Mouse (Mus musculus): Measurements from ENCODE around the gene Clstn2. TPM values are rescaled to one million over a fixed set of nuclear protein-coding genes. Genes with fewer than 3 reads are reported as not detected.

Gene Clstn2
- polyA plus RNA-seq, 1 experiment from 2014 or later = 17.0 TPM

DNA sequence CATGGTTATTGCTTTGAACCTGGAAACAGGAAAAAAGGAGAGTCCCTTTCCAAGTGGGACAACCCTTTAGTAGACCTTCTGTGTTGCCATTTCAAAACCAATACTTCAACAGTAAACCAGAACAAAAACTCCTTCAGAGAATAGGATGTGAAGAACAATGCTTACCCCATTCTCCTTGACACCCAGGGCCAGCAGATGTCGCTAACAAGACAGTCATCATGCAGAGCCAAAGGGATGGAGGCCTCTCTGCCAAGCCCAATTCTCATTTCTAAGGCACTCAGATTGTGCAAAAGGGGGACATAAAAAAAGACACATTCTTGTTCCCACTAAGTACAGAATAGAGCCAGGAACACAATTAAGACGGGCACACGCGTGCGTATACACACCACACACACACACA, 16.4 kb downstream of the Clstn2 start:
- H3K27ac ChIP-seq (replicated peaks) = no peak overlapping the region
- no peak overlapping the region for H3K9ac ChIP-seq
- WGBS = 80% methylated on average over 5 of the region's 5 CpGs
- no peak overlapping the region for H3K4me2 ChIP-seq
- no peaks in the 10 kb centered on the region for H3K36me3 ChIP-seq
- no peaks in the 10 kb centered on the region for H3K27me3 ChIP-seq
- H3K4me3 ChIP-seq = no peak overlapping the region
- no peaks in the 10 kb centered on the region for H3K9me3 ChIP-seq
- ATAC-seq (ENCODE audit: low read depth) = no peak
- no peaks in the 10 kb centered on the region for H3K4me1 ChIP-seq (replicated peaks)

DNA sequence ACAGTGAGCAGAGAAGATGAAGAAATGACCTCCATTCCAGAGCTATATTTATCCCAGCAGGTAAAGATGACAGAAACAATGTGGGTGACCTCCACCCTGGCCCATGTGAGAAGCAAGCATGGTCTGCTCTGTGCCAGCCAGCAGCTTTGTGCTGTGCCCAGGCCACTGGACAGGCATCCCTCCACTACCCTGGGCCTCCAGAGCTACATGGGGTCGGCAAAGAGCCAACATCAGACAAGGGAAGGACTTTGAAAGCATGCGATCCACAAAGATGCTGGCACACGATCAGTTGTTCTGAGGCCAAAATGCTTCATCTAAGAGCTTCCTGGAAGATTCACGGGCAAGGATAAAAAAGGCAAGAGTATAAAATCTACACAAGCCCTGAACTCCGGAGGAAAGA, 36.6 kb downstream of the Clstn2 start:
- Histone ChIP-seq H3K27me3 (no peaks in the 10 kb centered on the region), H3K36me3 (no peaks in the 10 kb centered on the region), H3K4me2 (no peak overlapping the region), H3K4me3 (no peak overlapping the region), H3K9ac (no peak overlapping the region), H3K27ac (replicated peaks) (no peak overlapping the region), H3K4me1 (replicated peaks) (peaks cover 16% of the 10 kb centered on the region), H3K9me3 (no peaks in the 10 kb centered on the region)
- peak; percentile 52; the same call in 1 of the 2 replicates for ATAC-seq (ENCODE audit: low read depth)
- 71% methylated on average over 5 of the region's 5 CpGs for WGBS

DNA sequence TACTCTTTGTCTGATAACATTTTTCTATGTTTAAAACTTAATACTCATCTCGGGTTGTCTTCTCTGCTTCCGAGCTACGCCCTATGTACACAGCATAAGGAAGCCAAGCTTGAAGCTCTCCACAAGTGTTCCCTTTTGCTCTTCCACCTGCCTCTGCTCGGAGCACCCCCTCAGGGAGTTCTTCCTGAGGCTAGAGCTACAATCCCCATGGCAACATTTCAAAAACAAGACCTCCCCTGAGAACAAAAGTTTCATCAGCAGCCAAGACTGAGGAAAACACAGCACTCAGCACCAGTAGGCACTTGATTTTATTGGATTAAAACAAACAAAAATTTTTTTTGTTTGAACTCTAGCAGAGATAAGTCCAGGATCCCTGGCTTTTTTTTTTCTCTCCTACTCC, 37.3 kb downstream of the Clstn2 start:
- H3K27me3 ChIP-seq = no peaks in the 10 kb centered on the region
- H3K27ac ChIP-seq (replicated peaks) = no peak overlapping the region
- no peak overlapping the region for H3K4me3 ChIP-seq
- H3K9ac ChIP-seq = no peak overlapping the region
- H3K4me2 ChIP-seq = no peak overlapping the region
- 54% methylated on average over 4 of the region's 4 CpGs for WGBS
- no peaks in the 10 kb centered on the region for H3K36me3 ChIP-seq
- no peak; the same call in 1 of the 2 replicates for ATAC-seq (ENCODE audit: low read depth)
- H3K4me1 ChIP-seq (replicated peaks) = peaks cover 16% of the 10 kb centered on the region
- H3K9me3 ChIP-seq = no peaks in the 10 kb centered on the region

DNA sequence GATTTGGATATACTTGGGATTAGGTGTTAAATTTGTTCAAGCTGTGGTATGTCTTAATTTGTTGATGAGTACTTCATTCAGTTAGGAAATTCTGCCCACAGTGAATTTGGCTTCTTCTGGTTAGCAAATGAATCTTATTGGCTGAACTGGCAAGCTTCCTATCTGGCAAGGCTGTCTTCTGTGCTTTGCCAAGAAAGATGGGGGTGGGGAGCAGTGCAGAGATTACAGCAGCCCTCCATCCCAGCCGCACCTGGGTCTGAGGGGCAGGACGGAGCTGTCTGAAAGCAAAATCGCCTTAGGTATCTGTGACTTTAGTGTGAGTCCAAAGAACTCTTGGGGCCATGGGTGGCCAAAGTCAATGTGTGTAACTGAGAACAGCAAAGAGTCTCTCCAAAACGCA, 40.9 kb downstream of the Clstn2 start:
- peaks cover 16% of the 10 kb centered on the region for H3K4me1 ChIP-seq (replicated peaks)
- H3K36me3 ChIP-seq = no peaks in the 10 kb centered on the region
- 65% methylated on average over 4 of the region's 4 CpGs for WGBS
- ATAC-seq (ENCODE audit: low read depth) = no peak
- H3K27ac ChIP-seq (replicated peaks) = no peak overlapping the region
- H3K4me3 ChIP-seq = no peak overlapping the region
- H3K4me2 ChIP-seq = no peak overlapping the region
- no peaks in the 10 kb centered on the region for H3K27me3 ChIP-seq
- H3K9me3 ChIP-seq = no peaks in the 10 kb centered on the region
- no peak overlapping the region for H3K9ac ChIP-seq

DNA sequence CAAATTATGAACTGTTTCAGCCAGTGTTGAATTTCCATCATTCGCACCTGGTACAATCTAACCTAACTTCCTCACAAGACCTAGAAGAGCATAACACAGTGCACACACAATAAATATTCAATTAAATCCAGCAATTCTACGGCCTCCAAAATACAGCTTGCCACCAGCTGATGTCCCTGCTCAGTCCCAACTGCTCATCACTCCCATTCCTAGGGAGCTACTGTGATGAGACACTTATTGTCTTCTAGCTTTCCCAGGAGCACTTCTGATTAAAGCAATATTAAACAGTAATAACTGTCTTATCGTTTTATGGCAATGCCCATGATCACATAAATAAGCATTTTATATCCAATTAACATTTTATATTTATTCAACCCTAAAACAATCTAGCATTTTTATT, 55.6 kb downstream of the Clstn2 start:
- Histone ChIP-seq H3K4me1 (replicated peaks) (peaks cover 16% of the 10 kb centered on the region), H3K9me3 (no peaks in the 10 kb centered on the region), H3K36me3 (no peaks in the 10 kb centered on the region), H3K4me3 (no peak overlapping the region), H3K27ac (replicated peaks) (no peak overlapping the region), H3K9ac (no peak overlapping the region), H3K27me3 (no peaks in the 10 kb centered on the region), H3K4me2 (no peak overlapping the region)
- WGBS = 62% methylated on average over 3 of the region's 3 CpGs
- ATAC-seq (ENCODE audit: low read depth) = peak; percentile 69

DNA sequence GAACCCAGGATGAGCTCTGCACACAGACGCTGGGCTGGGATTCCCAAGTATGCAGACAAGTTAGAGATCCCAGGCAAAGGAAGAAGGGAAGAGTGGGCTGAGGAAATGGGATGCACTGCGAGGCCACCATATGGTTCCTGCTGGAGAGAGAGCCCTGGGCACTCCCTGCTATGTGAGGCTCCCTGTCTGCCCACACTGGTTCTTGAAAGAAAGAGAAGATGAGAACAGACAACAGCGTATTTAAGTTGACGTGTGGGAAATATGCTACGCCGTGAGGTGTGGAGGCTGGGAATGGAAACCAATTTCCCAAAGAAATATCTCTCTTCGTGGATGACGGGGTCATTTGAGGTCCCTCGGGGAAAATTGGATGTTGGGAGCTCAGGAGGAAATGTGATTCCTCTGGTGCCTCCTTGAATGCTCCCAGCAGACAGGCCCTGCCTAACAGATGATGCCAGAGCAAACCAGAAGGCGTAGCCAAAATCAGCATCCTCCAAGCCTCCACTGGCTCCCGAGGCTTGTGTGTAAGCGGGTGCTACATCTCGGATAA, 58.1 kb downstream of the Clstn2 start:
- no peak overlapping the region for H3K9ac ChIP-seq
- no peaks in the 10 kb centered on the region for H3K36me3 ChIP-seq
- H3K9me3 ChIP-seq = no peaks in the 10 kb centered on the region
- no peak for ATAC-seq (ENCODE audit: low read depth)
- 53% methylated on average over 13 of the region's 13 CpGs for WGBS
- no peak overlapping the region for H3K4me3 ChIP-seq
- H3K27ac ChIP-seq (replicated peaks) = 0 out of 2 replicates have a peak overlapping the region, but pooled peaks have one; percentile 10
- H3K4me2 ChIP-seq = no peak overlapping the region
- peaks cover 16% of the 10 kb centered on the region for H3K4me1 ChIP-seq (replicated peaks)
- H3K27me3 ChIP-seq = no peaks in the 10 kb centered on the region

DNA sequence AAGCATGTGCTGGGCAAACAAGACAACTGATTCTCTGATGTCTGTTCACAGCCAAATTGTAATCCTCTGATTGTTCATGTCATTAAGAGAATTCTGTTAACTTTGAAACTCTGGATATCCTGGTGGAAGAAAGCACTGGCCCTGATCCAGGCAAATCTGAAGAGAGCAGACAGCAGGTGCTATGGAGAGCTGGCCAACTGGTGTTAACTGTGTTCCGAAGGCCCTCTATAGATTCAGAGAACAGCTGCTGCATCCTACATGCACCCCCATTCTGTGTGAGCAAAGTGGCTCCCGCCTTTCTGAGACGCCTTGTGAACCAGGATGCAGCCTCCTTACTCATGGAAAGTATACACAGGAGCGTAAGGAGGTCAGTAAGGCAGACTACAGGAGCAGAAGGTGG, 66.3 kb downstream of the Clstn2 start:
- Histone ChIP-seq H3K4me3 (no peak overlapping the region), H3K4me2 (no peak overlapping the region), H3K4me1 (replicated peaks) (0 out of 2 replicates have a peak, but pooled peaks cover 5% of the 10 kb centered on the region), H3K27me3 (no peaks in the 10 kb centered on the region), H3K36me3 (no peaks in the 10 kb centered on the region), H3K9ac (no peak overlapping the region), H3K27ac (replicated peaks) (0 out of 2 replicates have a peak overlapping the region, but pooled peaks have one; percentile 9), H3K9me3 (no peaks in the 10 kb centered on the region)
- WGBS = 70% methylated on average over 4 of the region's 4 CpGs
- ATAC-seq (ENCODE audit: low read depth) = peak; percentile 59; the same call in 1 of the 2 replicates

DNA sequence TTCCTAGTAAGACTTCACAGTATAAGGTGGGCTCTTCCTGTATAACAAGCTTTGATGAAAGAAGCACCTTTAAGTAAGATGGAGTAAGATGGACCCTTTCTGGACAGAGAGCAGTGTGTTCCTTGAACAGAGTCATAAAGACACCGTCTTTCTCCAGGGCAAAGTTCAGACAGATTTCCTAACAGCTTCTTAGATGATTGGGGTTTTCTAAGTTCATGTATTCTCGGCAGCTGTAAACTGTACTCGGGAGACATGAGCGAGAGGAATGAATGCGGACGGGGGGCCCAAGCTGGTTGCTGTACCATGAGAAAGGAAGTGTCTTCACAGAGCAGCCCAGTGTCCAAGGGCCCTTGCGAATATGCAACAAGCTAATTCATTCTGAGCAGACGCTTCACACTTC, 75.5 kb downstream of the Clstn2 start:
- ATAC-seq (ENCODE audit: low read depth) = no peak
- Histone ChIP-seq H3K4me1 (replicated peaks) (peaks cover 12% of the 10 kb centered on the region; the same call in 1 of the 2 replicates), H3K4me2 (no peak overlapping the region), H3K9me3 (no peaks in the 10 kb centered on the region), H3K36me3 (no peaks in the 10 kb centered on the region), H3K9ac (no peak overlapping the region), H3K4me3 (no peak overlapping the region), H3K27me3 (no peaks in the 10 kb centered on the region), H3K27ac (replicated peaks) (no peak overlapping the region)
- 78% methylated on average over 8 of the region's 8 CpGs for WGBS

DNA sequence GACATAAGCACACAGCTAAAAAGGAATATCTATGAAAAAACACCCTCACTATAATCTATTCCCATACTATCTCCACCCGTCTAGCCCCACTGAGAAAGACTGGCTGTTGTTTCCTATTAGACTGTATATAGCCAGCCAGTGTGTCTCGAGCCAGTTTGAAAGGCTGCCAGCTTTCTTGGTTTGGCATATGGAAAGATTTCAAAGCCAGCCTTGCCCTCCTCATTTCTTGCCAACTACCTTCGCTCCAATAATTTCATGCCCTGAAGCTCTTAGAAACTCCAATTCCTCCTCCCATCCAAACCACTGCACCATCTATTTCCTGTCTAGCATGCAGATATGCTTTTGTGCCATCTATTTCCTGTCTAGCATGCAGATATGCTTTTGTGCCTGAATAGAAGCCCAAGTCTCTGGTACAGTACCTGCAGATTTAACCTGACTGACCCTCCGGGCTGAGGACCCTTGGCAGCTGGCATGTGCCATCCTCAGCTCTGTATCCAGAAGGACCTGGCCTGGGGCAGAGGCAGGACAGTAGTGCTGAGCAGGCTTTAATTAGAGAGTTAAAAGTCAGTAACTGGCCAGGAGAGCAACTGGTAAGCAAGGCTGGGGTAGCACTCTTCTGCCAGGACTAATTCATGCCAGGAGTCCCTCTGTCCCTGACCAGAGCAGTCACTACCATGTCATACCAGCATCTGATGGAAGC, 76.4 kb downstream of the Clstn2 start:
- WGBS = 77% methylated on average over 4 of the region's 4 CpGs
- no peak overlapping the region for H3K27ac ChIP-seq (replicated peaks)

DNA sequence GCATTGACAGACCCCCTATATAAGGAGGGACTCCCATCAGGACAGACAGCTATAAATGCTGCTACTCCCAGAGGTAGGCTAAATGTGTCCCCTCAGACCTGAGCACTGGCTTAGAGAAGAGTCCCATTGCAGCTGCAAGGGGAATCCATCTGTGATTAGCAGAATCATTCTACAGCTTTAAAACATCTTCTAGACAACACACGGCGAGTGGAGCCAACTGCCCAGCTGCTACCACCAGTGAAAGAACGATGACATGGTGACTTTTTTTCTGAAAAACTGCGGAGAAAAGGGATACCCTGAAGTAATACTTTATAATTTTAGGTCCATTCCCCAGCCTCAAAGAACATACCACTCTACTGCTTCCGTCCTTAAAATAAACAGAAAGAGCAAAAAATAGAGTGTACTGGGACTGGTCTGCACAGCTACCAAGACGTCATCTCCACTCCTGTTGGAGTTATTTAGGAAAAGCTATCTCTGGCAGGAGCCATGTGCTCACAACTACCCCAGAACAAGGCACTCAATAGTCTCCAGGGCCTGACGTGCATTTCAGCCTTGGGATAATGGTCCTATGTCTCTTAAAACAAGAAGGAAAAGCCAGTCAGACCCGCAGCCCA, 79.1 kb downstream of the Clstn2 start:
- Histone ChIP-seq H3K27ac (replicated peaks) (no peak overlapping the region), H3K9ac (no peak overlapping the region), H3K9me3 (no peaks in the 10 kb centered on the region), H3K4me2 (no peak overlapping the region), H3K4me1 (replicated peaks) (peaks cover 25% of the 10 kb centered on the region), H3K4me3 (no peak overlapping the region), H3K36me3 (no peaks in the 10 kb centered on the region), H3K27me3 (no peaks in the 10 kb centered on the region)
- WGBS = 84% methylated on average over 8 of the region's 8 CpGs
- no peak for ATAC-seq (ENCODE audit: low read depth)

More for the DNA sequence above, 76.4 kb downstream of the Clstn2 start:
- Histone ChIP-seq H3K4me3 (no peak overlapping the region), H3K9ac (no peak overlapping the region), H3K9me3 (no peaks in the 10 kb centered on the region), H3K4me1 (replicated peaks) (peaks cover 12% of the 10 kb centered on the region; the same call in 1 of the 2 replicates), H3K4me2 (no peak overlapping the region), H3K36me3 (no peaks in the 10 kb centered on the region), H3K27me3 (no peaks in the 10 kb centered on the region)
- ATAC-seq (ENCODE audit: low read depth) = no peak

DNA sequence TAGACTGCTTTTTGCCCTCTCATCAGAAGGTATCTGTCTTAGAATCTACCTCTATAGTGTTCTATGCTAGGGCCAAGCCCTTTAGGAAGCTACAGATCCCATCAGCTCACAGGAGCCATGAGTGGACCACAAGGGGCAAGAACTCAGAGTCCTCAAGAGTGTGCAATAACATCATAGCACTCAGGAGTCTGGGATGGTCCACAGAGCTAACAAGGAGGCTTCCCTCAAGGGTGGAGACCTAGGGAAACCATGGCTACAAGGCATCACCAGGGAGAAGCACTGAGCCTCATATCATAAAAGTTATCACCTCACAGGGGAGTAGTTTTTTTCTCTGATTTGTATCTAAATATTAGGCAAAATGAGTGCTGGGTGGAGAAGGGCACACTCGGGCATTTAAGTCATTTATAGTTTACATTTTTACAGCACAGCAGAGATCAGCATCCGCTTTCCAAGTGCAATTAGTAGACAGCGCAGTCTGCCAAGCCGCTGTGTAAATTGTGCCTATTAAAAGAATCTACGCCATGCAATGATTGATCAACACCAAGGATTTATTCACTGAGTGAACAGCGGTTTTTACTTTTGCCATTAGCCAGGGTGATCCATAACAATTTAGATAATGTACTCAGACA, 82.5 kb downstream of the Clstn2 start:
- no peaks in the 10 kb centered on the region for H3K27me3 ChIP-seq
- H3K4me3 ChIP-seq = no peak overlapping the region
- no peaks in the 10 kb centered on the region for H3K9me3 ChIP-seq
- peaks cover 13% of the 10 kb centered on the region for H3K4me1 ChIP-seq (replicated peaks)
- ATAC-seq (ENCODE audit: low read depth) = 0 out of 2 replicates have a peak, but pooled peaks have one; percentile 52
- no peak overlapping the region for H3K9ac ChIP-seq
- 53% methylated on average over 6 of the region's 6 CpGs for WGBS
- no peaks in the 10 kb centered on the region for H3K36me3 ChIP-seq
- H3K4me2 ChIP-seq = no peak overlapping the region
- no peak overlapping the region for H3K27ac ChIP-seq (replicated peaks)

DNA sequence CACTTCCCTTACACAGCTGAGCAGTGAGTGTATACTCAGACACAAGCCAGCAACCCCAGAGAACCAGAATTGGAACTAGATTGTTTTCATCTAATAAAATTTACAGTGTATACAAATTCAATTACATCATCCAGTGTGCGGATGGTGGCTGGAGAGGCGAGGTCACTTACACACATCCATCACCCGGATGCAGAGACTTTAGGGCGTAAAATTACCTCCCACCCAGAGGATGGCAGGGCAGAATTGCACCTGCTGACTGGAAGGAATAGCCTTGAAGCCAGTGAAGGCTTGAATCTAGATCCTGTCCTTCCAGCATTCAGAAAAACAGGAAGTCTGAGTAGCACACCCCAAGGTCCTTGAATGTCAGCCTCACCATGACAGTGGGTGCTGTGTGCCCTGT, 113.7 kb downstream of the Clstn2 start:
- WGBS = 53% methylated on average over 4 of the region's 4 CpGs
- H3K9ac ChIP-seq = no peak overlapping the region
- H3K27ac ChIP-seq (replicated peaks) = no peak overlapping the region
- ATAC-seq (ENCODE audit: low read depth) = no peak
- no peaks in the 10 kb centered on the region for H3K36me3 ChIP-seq
- 0 out of 2 replicates have a peak, but pooled peaks cover 3% of the 10 kb centered on the region for H3K4me1 ChIP-seq (replicated peaks)
- no peak overlapping the region for H3K4me2 ChIP-seq
- H3K27me3 ChIP-seq = no peaks in the 10 kb centered on the region
- H3K4me3 ChIP-seq = no peak overlapping the region
- no peaks in the 10 kb centered on the region for H3K9me3 ChIP-seq

Measured in neural tube, embryonic 13.5 days (tissue).